Mouse (Mus musculus) liver, embryonic 16.5 days (tissue): ENCODE measurements around the gene Rab11fip3. TPM values are rescaled to one million over a fixed set of nuclear protein-coding genes. Genes with fewer than 3 reads are reported as not detected.

Experiments used
- ATAC-seq: fragments of 200-750 bp; cut with Nextera tagmentation; 2 replicates; pipeline ENCODE4 v1.8.0; 2017; ENCODE audit warnings: low read depth, mild to moderate bottlenecking, moderate number of reproducible peaks, moderate library complexity
- H3K27ac ChIP-seq: fragments of 300-500 bp; sonication (generic); 2 replicates; pipeline ENCODE4 v1.5.1; 2014; ENCODE audit warnings: mild to moderate bottlenecking, low read length
- H3K27me3 ChIP-seq: fragments of 300-500 bp; sonication (generic); 2 replicates; pipeline ENCODE4 v1.6.1; 2014; ENCODE audit warnings: low read depth, low read length, mixed read lengths; ENCODE audit not compliant: control insufficient read depth, insufficient read depth
- H3K36me3 ChIP-seq: fragments of 300-500 bp; sonication (generic); 2 replicates; pipeline ENCODE4 v1.6.1; 2014; ENCODE audit warnings: mild to moderate bottlenecking; ENCODE audit not compliant: control insufficient read depth, insufficient read depth
- H3K4me1 ChIP-seq: fragments of 300-500 bp; sonication (generic); 2 replicates; pipeline ENCODE4 v1.6.1; 2014; ENCODE audit warnings: low read depth, low read length, mixed read lengths; ENCODE audit not compliant: control insufficient read depth
- H3K4me2 ChIP-seq: fragments of 300-500 bp; sonication (generic); 2 replicates; pipeline ENCODE4 v1.6.1; 2014; ENCODE audit warnings: low read depth, low read length, mixed read lengths
- H3K4me3 ChIP-seq: fragments of 300-500 bp; sonication (generic); 2 replicates; pipeline ENCODE4 v1.5.1; 2014; ENCODE audit warnings: low read depth, mild to moderate bottlenecking, low read length
- H3K9ac ChIP-seq: fragments of 300-500 bp; sonication (generic); 2 replicates; pipeline ENCODE4 v1.6.1; 2014; ENCODE audit warnings: low read depth, low read length
- H3K9me3 ChIP-seq: fragments of 300-500 bp; sonication (generic); replicated peaks from 2 replicates; pipeline ENCODE4 v1.6.1; 2016; ENCODE audit warnings: low read length; ENCODE audit not compliant: control insufficient read depth
- WGBS: fragments of 180-500 bp; shearing (Covaris S2); extraction: QIAGEN DNeasy Blood & Tissue Kit; methylation state at CpG from one replicate; pipeline ENCODE4 v1.1.7; 2014; ENCODE audit not compliant: insufficient replicate concordance; 5-methylcytosine and 5-hydroxymethylcytosine counted together
- polyA plus RNA-seq: library from polyadenylated mRNA; unstranded; fragments of >200 nt; fragmentation: Nextera tagmentation; extraction: Ambion mirVana; gene quantifications from 2 replicates; pipeline ENCODE4 v1.2.1, GENCODE M21; 2015

The Rab11fip3 gene
- polyA plus RNA-seq, 1 experiment from 2014 or later: 1.7 TPM

- Histone ChIP-seq H3K27me3 (no peaks in the 10 kb centered on the region), H3K4me1 (peaks cover 19% of the 10 kb centered on the region), H3K27ac (peak overlapping the region; percentile 21; the same call in 1 of the 2 replicates), H3K9ac (peak overlapping the region; percentile 65), H3K9me3 (no peaks in the 10 kb centered on the region), H3K4me3 (peak overlapping the region; percentile 69), H3K4me2 (peak overlapping the region; percentile 91), H3K36me3 (no peaks in the 10 kb centered on the region)
- 28% methylated on average over 9 of the region's 9 CpGs for WGBS
- no peak for ATAC-seq
These were observed 25.3 kb upstream of the Rab11fip3 start for GRCm38 (mm10) chr17:26094531-26095110.

- WGBS: 3% methylated on average over 32 of the region's 32 CpGs
- peak within 1 kb of the TSS; percentile 78 for H3K27ac ChIP-seq
- H3K36me3 ChIP-seq: no peaks in the 10 kb centered on the region
- peak; percentile 91 for ATAC-seq
- peak within 1 kb of the TSS; percentile 76 for H3K4me2 ChIP-seq
- H3K4me1 ChIP-seq: peaks cover 12% of the 10 kb centered on the region
- peak within 1 kb of the TSS; percentile 67 for H3K4me3 ChIP-seq
- H3K9ac ChIP-seq: peak within 1 kb of the TSS; percentile 61
- no peaks in the 10 kb centered on the region for H3K27me3 ChIP-seq
- no peaks in the 10 kb centered on the region for H3K9me3 ChIP-seq
These were observed 20.7 kb upstream of the Rab11fip3 start, which contains the start of gene Decr2 for GRCm38 (mm10) chr17:26089905-26090632. Decr2 (minus strand) TSS chr17:26090337.

- H3K4me3 ChIP-seq: no peak overlapping the region
- no peak overlapping the region for H3K27ac ChIP-seq
- H3K9ac ChIP-seq: no peak overlapping the region
- 75% methylated on average over 9 of the region's 9 CpGs for WGBS
- no peaks in the 10 kb centered on the region; the same call in 1 of the 2 replicates for H3K4me1 ChIP-seq
- H3K27me3 ChIP-seq: no peaks in the 10 kb centered on the region
- H3K4me2 ChIP-seq: no peak overlapping the region
- ATAC-seq: no peak
- H3K36me3 ChIP-seq: no peaks in the 10 kb centered on the region; the same call in 1 of the 2 replicates
- H3K9me3 ChIP-seq: no peaks in the 10 kb centered on the region
These were observed 17.8 kb upstream of the Rab11fip3 start for GRCm38 (mm10) chr17:26087059-26087564.

- Histone ChIP-seq H3K4me1 (no peaks in the 10 kb centered on the region), H3K27ac (no peak overlapping the region), H3K9me3 (no peaks in the 10 kb centered on the region), H3K9ac (no peak overlapping the region), H3K27me3 (no peaks in the 10 kb centered on the region), H3K4me3 (no peak overlapping the region), H3K4me2 (no peak overlapping the region), H3K36me3 (no peaks in the 10 kb centered on the region; the same call in 1 of the 2 replicates)
- WGBS: 23% methylated on average over 2 of the region's 2 CpGs
- ATAC-seq: no peak
These were observed 11.5 kb upstream of the Rab11fip3 start for GRCm38 (mm10) chr17:26080867-26081266.

- H3K27me3 ChIP-seq: no peaks in the 10 kb centered on the region
- H3K27ac ChIP-seq: no peak overlapping the region
- H3K9ac ChIP-seq: no peak overlapping the region
- no peaks in the 10 kb centered on the region for H3K9me3 ChIP-seq
- H3K36me3 ChIP-seq: no peaks in the 10 kb centered on the region; the same call in 1 of the 2 replicates
- ATAC-seq: no peak
- 59% methylated on average over 2 of the region's 2 CpGs for WGBS
- H3K4me3 ChIP-seq: no peak overlapping the region
- no peaks in the 10 kb centered on the region for H3K4me1 ChIP-seq
- H3K4me2 ChIP-seq: no peak overlapping the region
These were observed 9.5 kb upstream of the Rab11fip3 start for GRCm38 (mm10) chr17:26078851-26079250.

- H3K9me3 ChIP-seq: no peaks in the 10 kb centered on the region
- WGBS: 52% methylated on average over 3 of the region's 3 CpGs
- H3K27me3 ChIP-seq: peaks cover 9% of the 10 kb centered on the region
- no peak overlapping the region for H3K27ac ChIP-seq
- H3K4me3 ChIP-seq: no peak overlapping the region
- no peak overlapping the region for H3K4me2 ChIP-seq
- ATAC-seq: no peak
- no peaks in the 10 kb centered on the region for H3K4me1 ChIP-seq
- no peak overlapping the region for H3K9ac ChIP-seq
- H3K36me3 ChIP-seq: no peaks in the 10 kb centered on the region
These were observed 5.9 kb upstream of the Rab11fip3 start for GRCm38 (mm10) chr17:26075246-26075645.

- Histone ChIP-seq H3K4me1 (peaks cover 15% of the 10 kb centered on the region), H3K36me3 (no peaks in the 10 kb centered on the region), H3K4me2 (peak overlapping the region; percentile 90), H3K27ac (no peak overlapping the region), H3K9ac (no peak overlapping the region), H3K4me3 (peak overlapping the region; percentile 73), H3K27me3 (peaks cover 46% of the 10 kb centered on the region), H3K9me3 (no peaks in the 10 kb centered on the region)
- WGBS: 20% methylated on average over 6 of the region's 6 CpGs
- no peak for ATAC-seq
These were observed 781 bp upstream of the Rab11fip3 start for GRCm38 (mm10) chr17:26070136-26070535.

- peak overlapping the region; percentile 60 for H3K9ac ChIP-seq
- whole genome bisulfite sequencing: 3% methylated on average over 44 of the region's 44 CpGs
- ATAC-seq: no peak
- H3K4me2 ChIP-seq: peak overlapping the region; percentile 90
- no peak overlapping the region for H3K27ac ChIP-seq
- H3K36me3 ChIP-seq: no peaks in the 10 kb centered on the region
- H3K4me1 ChIP-seq: peaks cover 15% of the 10 kb centered on the region
- H3K4me3 ChIP-seq: peak overlapping the region; percentile 73
- H3K9me3 ChIP-seq: no peaks in the 10 kb centered on the region
- peaks cover 46% of the 10 kb centered on the region for H3K27me3 ChIP-seq
These were observed 1.1 kb downstream of the Rab11fip3 start for GRCm38 (mm10) chr17:26068024-26068830.
